Mouse (Mus musculus): ENCODE measurements at regions not wholly inside any gene's neighbourhood (a gene's known extent, or its start where the extent isn't known, plus 50 kb on each side); places are given as distances from the start of the nearest gene placed in this dataset.

DNA sequence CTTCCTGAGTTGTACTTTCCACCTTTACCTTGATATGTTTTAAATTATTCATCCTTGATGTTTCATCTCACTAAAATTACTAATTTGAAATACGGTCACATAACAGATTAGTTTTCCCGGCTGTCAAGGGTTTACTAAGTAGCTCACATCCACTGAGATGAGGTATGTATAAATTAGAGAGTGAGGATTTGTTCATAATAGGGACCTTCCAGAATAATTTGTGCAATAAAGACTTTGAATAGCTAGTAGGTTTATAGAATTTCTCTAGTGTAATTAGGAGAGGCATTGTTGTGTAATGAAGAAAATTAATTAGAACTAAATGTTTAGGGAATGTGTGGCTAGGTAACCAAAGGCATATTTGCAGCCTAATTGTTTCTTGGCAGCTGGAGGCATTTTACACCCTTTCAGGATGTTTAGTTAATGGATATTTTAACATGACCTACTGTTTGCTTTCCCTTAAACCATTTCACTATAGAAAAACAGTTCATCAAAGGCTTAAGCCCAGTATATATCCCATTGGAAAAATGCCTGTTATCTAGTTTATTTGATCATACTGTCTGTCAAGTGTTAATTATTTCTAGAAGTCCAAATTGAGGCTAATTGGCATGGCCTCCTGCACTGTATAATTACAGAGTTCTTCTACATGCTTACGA, 70.8 kb downstream of the Mat2b start:
- no peak for DNase-seq (ENCODE audit: low spot score in 2 of 2)

DNA sequence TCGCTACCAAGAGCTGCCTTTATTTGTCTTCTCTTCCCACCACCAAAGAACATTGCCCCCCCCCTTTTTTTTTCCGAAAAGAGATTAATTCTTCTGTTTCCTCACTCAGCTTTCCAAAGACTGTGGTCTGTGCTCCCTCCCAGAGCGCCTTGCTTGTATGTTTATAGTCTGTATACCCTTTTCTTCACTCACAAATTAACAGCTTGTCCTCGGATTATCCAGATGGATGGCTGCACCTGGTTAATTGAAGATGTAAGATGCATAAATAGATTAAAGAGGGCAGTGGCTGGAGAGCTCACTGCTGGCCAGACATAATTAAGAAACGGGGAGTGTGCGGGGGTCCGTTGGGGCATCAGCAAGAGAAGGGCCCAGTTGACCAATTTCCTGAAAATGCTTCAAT, 75.0 kb downstream of the Mat2b start:
- no peak for DNase-seq (ENCODE audit: low spot score in 2 of 2)

GRCm38 (mm10) chr11:40603008-40603407, 92.0 kb downstream of the Mat2b start:
- no peak for DNase-seq (ENCODE audit: low spot score in 2 of 2)

DNA sequence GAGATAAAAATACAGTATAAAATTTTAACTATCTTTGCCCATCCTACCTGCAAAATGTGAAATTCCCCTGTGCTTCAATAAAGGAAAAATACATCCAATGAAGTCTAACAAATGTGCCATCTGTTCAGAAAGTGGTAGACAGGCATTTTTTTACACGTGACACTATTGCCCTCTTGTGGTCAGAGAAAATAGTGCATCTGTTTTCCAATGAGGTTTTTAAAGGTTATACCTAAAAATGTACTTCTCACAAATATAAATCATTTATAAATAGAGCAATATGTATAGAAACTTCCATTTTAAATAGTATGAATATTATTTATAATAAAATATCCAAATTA, 93.5 kb downstream of the Mat2b start:
- DNase-seq (ENCODE audit: low spot score in 2 of 2) = peak in 1 of 2 experiments; percentile 9

DNA sequence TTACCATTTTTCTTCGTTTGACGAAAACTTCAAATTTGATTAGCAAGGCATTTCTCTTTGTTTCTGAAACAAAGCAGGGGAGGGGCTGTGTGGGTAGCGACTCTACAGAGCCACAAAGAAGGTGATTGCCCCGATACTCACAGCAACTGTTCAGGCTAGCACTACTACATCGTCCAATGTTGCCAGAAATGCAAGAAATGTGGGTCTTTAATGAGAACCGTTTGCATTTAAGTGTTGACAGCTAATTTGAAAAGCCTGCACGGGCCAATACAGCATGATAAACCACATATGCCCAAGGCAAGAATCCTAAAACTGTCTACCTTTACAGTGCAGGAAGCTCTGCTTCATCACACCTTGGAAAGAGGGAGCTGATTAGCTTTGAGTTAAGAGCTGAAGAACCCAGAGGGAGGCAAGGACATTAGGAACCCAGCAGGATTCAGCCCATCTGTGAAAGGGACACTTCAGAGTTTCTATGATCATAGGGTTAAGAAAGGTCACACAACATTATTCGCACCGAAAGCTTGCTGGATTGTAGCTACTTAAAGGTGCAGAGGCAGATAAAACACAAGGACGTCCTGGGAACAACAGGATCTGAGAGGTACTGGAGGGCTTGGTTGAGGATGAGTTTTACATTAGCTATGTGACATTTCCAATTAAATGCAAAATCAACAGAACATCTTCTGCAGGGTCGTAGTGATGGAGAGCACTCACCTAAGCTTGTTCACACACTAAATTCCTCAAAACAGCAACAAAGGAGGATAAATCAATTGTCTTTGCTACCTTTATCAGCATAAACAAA, 94.0 kb downstream of the Mat2b start:
- no peak for DNase-seq (ENCODE audit: low spot score in 2 of 2)

DNA sequence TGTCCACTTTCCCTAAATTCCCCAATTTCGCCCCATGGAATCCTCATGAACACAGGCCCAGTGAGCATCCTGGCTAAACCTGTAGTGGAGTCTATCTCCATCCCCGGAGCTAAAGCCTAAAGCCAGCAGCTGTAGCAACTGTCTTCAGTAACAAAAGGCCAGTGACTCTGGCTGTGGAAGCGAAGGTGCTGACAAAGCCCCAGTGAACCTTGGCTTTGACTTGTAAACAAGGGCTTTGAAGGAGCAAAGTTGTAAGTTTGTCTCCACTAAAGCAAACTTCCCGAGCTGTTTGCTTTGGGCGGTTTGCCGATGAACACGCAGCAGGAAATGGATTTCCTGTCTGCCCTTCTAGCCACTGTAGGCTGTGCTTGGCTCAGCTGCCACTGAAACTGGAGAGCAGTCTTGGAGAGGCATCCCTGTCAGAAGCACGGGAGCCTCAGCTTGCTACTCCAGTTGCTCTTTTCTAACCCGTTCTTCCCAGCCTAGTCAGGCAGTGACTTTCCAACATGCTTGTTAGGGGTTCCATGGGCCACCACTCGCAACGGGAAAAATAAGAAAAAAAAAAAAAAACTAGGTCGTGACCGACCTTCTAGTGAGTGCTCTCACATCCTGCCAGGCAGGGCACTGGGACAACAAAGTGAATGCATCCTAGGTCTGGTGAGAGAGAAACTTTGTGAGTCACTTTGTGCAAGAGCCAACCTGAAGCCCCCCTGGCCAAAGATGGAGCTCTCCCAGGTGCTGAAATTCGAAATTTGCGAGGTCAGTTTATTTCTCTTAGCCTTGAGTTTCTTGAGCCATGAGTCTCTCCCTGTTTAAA, 94.8 kb downstream of the Mat2b start:
- DNase-seq (ENCODE audit: low spot score in 2 of 2) = no peak

- no peak for DNase-seq (ENCODE audit: low spot score in 2 of 2)
Measured at GRCm38 (mm10) chr11:40596347-40596746, 98.7 kb downstream of the Mat2b start.

DNA sequence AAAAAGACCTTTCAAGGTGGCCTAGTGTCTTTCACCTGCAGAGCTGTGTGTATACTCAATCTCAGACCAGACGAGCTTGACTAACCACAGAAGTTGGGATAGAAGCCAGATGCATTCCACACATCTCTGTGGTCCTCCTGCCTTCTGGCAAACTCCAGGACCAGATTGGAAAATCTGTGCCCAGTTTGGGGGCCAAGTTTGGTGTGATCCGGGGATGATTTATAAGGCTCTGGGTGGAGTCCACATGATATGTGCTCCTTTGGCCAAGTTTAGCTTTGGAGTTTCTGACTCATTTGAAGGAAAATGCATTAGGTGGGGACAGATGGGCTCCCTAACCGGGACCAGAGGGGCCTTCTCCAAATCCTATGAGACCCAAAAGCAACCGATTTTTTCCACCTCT, 102.9 kb downstream of the Mat2b start:
- DNase-seq (ENCODE audit: low spot score in 2 of 2) = no peak

GRCm38 (mm10) chr11:40573758-40574139, 121.3 kb downstream of the Mat2b start:
- no peak for DNase-seq (ENCODE audit: low spot score in 2 of 2)

- DNase-seq (ENCODE audit: low spot score in 2 of 2) = no peak
Measured at GRCm38 (mm10) chr11:40572953-40573757, 121.8 kb downstream of the Mat2b start.

DNA sequence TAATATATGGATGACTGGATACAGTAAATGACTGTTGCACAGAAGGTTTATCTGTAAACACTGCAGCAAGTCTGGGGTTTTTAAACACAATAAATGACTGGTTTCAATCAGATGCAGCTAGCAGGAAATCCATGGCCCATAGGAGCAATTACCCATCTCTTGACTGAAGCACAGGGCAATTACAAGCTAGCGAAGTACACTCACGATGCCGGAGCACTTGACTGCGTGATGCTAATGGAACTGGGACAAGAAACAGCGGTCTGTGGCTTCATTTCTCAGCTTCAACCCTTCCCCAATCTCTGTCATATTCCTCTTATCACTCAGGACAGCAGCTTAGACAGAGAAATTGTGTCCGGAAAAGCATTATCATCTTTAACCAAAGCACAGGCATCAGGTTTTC, 132.1 kb downstream of the Mat2b start:
- DNase-seq (ENCODE audit: low spot score in 2 of 2) = no peak

DNA sequence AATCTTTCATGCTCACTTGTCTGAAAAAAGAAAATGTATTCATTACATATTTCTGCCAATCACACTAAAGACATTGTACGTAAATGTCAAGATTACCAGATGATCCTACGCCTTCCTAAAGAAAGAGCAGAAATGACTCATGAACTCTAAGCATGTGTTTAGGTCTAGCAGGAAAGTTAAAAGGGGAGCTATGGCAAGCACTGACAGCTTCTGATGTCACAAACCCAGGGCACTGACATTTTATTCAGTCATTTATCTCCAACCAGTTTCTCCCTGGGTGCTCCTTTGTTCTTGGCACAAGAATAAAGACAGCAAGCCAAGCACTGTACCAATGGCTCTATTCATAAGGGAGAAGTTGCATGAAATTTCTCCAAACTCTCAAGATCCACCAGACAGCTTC, 133.0 kb downstream of the Mat2b start:
- DNase-seq (ENCODE audit: low spot score in 2 of 2) = no peak

GRCm38 (mm10) chr11:40561400-40561799, 133.6 kb downstream of the Mat2b start:
- no peak for DNase-seq (ENCODE audit: low spot score in 2 of 2)

- no peak for DNase-seq (ENCODE audit: low spot score in 2 of 2)
Measured at GRCm38 (mm10) chr11:40558486-40558885, 136.5 kb downstream of the Mat2b start.

- no peak for DNase-seq (ENCODE audit: low spot score in 2 of 2)
Measured at GRCm38 (mm10) chr11:40554867-40555794, 139.9 kb downstream of the Mat2b start.

- no peak for DNase-seq (ENCODE audit: low spot score in 2 of 2)
Measured at GRCm38 (mm10) chr11:40552054-40552453, 142.9 kb downstream of the Mat2b start.

DNA sequence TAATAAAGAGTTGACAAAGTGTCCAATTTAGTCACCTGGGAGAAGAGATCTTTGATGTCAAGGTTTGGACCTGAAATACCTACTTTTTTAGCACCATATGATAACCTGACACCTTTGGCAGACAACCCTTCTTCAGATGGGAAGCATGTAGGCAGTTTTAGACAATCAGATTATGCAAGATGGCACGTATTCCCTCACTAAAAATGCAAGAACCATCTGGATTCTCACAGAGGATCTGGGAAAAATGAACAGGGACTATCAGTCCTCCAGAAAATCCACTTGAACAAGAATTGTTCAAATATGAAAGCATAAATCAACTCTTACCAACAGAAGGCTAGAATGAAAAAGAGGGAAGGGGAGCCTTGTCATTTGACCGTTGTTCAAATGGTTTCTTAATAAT, 148.4 kb downstream of the Mat2b start:
- no peak for DNase-seq (ENCODE audit: low spot score in 2 of 2)

DNA sequence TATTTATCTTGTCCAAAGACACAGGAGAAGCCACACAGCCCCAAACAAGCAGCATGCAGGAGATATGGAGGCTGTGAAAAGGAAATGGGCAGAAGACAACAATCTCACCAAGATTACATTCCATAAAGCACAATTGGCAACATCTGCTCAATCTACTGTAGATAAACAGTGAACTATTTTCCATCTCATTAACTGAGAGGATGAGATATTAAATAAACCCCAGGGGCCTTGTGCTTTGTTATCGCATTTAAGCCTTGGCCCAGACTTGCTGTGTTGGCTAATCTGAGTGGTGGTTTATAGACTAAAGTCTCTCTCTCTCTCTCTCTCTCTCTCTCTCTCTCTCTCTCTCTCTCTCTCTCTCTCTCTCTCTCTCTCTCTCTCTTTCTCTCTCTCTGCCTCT, 149.5 kb downstream of the Mat2b start:
- DNase-seq (ENCODE audit: low spot score in 2 of 2) = no peak

GRCm38 (mm10) chr11:40540229-40540628, 154.8 kb downstream of the Mat2b start:
- DNase-seq (ENCODE audit: low spot score in 2 of 2) = no peak

DNA sequence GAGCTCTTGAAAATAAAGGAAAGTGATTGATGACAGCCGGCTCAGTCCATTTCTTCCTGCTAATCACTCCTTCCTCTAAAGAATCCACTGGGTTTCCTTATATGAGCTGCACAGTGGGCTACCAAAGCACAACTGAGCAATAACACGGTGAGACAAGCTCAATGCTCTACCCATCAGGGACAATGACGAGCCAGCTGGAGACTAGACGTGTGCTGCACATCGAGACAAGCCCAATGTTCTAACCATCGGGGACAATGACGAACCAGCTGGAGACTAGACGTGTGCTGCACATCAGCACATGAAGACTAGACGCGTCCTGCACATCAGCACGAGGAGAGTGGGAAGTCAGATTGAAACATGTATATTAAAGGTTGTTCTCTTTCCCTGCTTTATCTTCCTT, 155.2 kb downstream of the Mat2b start:
- DNase-seq (ENCODE audit: low spot score in 2 of 2) = no peak

DNA sequence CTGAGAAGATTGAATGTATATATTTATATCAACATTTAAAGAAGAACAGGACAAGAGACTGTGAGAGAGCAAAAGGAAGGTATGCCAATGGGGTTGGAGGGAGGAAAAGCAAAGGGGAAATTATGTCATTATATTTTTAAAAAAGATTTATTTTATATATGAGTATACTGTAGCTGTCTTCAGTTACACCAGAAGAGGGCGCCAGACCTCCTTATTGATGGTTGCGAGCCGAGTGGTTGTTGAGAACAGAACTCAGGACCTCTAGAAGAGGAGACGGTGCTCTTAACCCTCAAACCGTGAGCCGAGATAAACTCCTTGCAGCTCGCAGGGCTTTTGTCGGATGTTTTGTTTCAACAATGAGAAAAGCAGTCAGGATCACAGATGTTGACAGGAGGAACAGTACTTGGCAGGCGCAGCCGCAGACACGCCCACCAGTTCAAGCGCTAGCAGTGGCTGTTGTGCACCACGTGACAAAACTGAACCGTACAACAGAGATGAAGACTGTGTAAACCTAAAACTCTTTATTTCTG, 158.7 kb downstream of the Mat2b start:
- no peak for DNase-seq (ENCODE audit: low spot score in 2 of 2)

Data from heart, adult 9 months (tissue).